ENCODE assay signal across 11 mouse cellular contexts in the genomic region with DNA sequence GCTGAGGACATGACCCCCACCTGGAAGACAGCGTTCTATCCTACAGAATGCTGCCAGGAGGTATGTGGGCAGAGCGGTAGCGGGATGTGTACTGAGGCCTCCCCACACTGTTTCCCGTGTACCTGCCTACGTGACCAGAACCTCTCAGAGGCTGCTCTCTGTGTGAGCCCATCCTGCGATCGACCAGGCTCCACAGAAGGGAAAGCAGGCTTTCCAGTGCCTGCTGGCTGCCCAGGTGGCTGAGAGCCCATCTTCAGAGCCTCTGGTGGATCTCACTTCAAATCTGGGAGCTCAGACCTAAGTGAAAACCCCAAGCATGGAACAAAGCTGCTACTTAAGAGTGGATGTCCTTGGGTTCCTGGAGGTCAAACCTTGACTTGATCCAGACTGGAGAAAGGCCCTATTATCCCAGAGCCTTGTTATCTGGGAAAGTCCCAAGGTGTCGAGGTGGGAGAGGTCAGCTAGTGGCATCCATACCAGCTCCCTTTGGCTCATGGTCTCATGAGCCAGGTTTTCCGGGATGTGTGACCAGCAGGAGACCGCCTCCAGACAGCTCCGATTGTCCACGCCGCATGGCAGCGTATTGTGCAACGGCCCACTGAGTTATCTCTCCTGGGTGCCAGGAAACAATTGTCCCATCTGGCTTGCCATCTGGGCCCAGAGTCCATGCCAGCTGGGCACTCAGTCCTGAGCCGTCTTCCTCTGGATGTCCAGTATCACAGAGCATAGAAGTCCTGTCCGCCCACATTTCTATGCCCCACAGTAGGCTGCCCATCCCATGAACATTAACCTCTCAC.
DNase-seq lines count a peak whose midpoint lies in the region; ATAC-seq and TF ChIP-seq lines count a peak whose summit lies in the region.
"Had no signal": no experiment of that assay in that cellular context is flagged by ENCODE, and none has a peak within 500 bp of the region (broad histone marks: within the 10 kb centered on the region; RNA-seq: fewer than 3 reads in every experiment).

No protein-coding gene starts in this region.

- H3K27ac ChIP-seq in liver, adult 2 months (replicated peaks; ENCODE audit: insufficient read depth, low read depth, low read length), result no peak overlapping the region
- H3K27ac ChIP-seq in hindbrain, postnatal 0 days, result no peak overlapping the region
- no peak overlapping the region for H3K27ac ChIP-seq in limb, embryonic 10.5 days

- H3K4me3 ChIP-seq in liver, adult 2 months (ENCODE audit: insufficient read depth, low read depth, low read length), result no peak overlapping the region
- H3K4me3 ChIP-seq in hindbrain, postnatal 0 days (ENCODE audit: low read length), result no peak overlapping the region
- H3K4me3 ChIP-seq in limb, embryonic 10.5 days, result no peak overlapping the region
- H3K4me3 ChIP-seq: megakaryocyte, embryonic 14.5 days had no signal

- H3K9ac ChIP-seq in liver, adult 2 months (ENCODE audit: low read depth, low read length), result no peak overlapping the region
- H3K9ac ChIP-seq in hindbrain, postnatal 0 days (replicated peaks; ENCODE audit: low read length), result no peak overlapping the region

- no peaks in the 10 kb centered on the region for H3K27me3 ChIP-seq in liver, adult 2 months (ENCODE audit: control insufficient read depth, insufficient read depth, low read length)
- H3K27me3 ChIP-seq in hindbrain, postnatal 0 days (ENCODE audit: insufficient read depth, low read length), result no peaks in the 10 kb centered on the region
- H3K27me3 ChIP-seq in limb, embryonic 10.5 days (ENCODE audit: low read depth, poor library complexity, severe bottlenecking), result no peaks in the 10 kb centered on the region

- no peak for TF ChIP-seq POLR2A in liver, adult 2 months (IDR thresholded peaks at IDR 0.05; ENCODE audit: extremely low read depth, insufficient read depth, low read length)

- peak; percentile 67 for ATAC-seq in hindbrain, postnatal 0 days
- ATAC-seq in erythroblast, adult 5-6 weeks (replicated peaks; ENCODE audit: low FRiP score, poor library complexity, severe bottlenecking), result no peak
- ATAC-seq: CD4-positive, CD25-positive, alpha-beta regulatory T cell, adult 4 months had no signal

- WGBS in liver, adult 2 months, result 62% methylated on average over 17 of the region's 17 CpGs
- WGBS in hindbrain, postnatal 0 days, result 49% methylated on average over 17 of the region's 17 CpGs
- WGBS in limb, embryonic 10.5 days, result 93% methylated on average over 17 of the region's 17 CpGs

- H3K4me1 ChIP-seq in liver, adult 2 months (ENCODE audit: control insufficient read depth, insufficient read depth, low read length), result peaks cover 15% of the 10 kb centered on the region
- H3K4me1 ChIP-seq in hindbrain, postnatal 0 days (ENCODE audit: insufficient read depth, low read length), result no peaks in the 10 kb centered on the region
- H3K4me1 ChIP-seq in limb, embryonic 10.5 days, result no peaks in the 10 kb centered on the region

- H3K4me2 ChIP-seq in hindbrain, postnatal 0 days (ENCODE audit: low read depth, low read length), result no peak overlapping the region
- H3K4me2 ChIP-seq: liver, embryonic 11.5 days had no signal

- H3K79me2 ChIP-seq in liver, adult 2 months (ENCODE audit: control insufficient read depth, insufficient read depth, low read length), result no peaks in the 10 kb centered on the region

- H3K36me3 ChIP-seq in liver, adult 2 months (ENCODE audit: control insufficient read depth, insufficient read depth, low read length), result no peaks in the 10 kb centered on the region
- no peaks in the 10 kb centered on the region for H3K36me3 ChIP-seq in hindbrain, postnatal 0 days (ENCODE audit: insufficient read depth, low read length)
- no peaks in the 10 kb centered on the region for H3K36me3 ChIP-seq in limb, embryonic 10.5 days

- no peak for TF ChIP-seq CTCF in liver, adult 2 months (IDR thresholded peaks at IDR 0.05; ENCODE audit: low read depth, low read length)
- no peak for TF ChIP-seq CTCF in hindbrain, postnatal 0 days (IDR thresholded peaks at IDR 0.05; ENCODE audit: low read depth)

- peak; percentile 76 for DNase-seq in liver, adult 2 months (ENCODE audit: extremely low read depth, low read depth, low spot score)
- no peak for DNase-seq in liver
- DNase-seq in cerebellum, adult 9-11 months, result peak; percentile 88
- DNase-seq in hindbrain, postnatal 0 days (ENCODE audit: low spot score), result peak; percentile 61
- peak; percentile 61 to 64 for DNase-seq in right cerebral cortex, adult 2 months (ENCODE audit: low spot score in 2 of 2)
- no peak for DNase-seq in limb, embryonic 10.5 days (ENCODE audit: low spot score)
- no peak for DNase-seq in ovary, postnatal 10 days (ENCODE audit: low spot score)

- H3K9me3 ChIP-seq in hindbrain, postnatal 0 days (ENCODE audit: low read length), result no peaks in the 10 kb centered on the region
- no peaks in the 10 kb centered on the region for H3K9me3 ChIP-seq in limb, embryonic 10.5 days (replicated peaks)
- H3K9me3 ChIP-seq: megakaryocyte, embryonic 14.5 days had no signal

Comparison
In these comparisons a context has a peak if more than half of its experiments do, and no peak if none do; other contexts are left out.
1. DNase-seq: peak in liver, adult 2 months (single experiment), cerebellum, adult 9-11 months (single experiment), hindbrain, postnatal 0 days (single experiment) and right cerebral cortex, adult 2 months (2 of 2); none in liver (single experiment), limb, embryonic 10.5 days (single experiment) and ovary, postnatal 10 days (single experiment).